Mouse (Mus musculus) cerebellum, postnatal 36 days (tissue): ENCODE measurements around the gene Wasf2.
A peak's percentile ranks its signal among the peaks of the same experiment; 100 is the strongest.

ENCODE experiments used
- DNase-seq, 2 experiments: peaks; one replicate each; pipeline ENCODE4 v3.0.0; 2021 to 2022; ENCODE audit warnings: mixed read lengths in 2 of 2

Gene Wasf2

DNA sequence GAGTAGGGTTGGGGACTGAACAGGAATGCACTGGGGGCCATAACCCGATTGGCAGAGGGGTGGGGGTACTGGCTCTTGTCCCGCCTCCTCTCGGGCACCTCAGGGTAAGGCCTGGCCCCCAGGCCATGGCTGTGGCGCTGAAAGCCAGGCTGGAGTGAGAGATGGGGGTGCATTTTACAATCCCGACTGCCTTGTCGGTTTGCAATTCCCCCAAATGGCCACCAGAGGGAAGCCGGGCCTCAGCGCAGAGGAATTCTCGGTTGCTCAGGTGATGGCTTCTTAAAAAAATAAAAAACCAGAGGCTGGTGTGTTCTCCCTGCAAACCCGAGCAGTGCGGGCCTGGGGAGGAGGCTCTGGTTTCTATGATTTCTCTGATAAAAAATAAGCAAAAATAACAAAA is 79.1 kb downstream of the Wasf2 start:
- peak; percentile 71 to 72 for DNase-seq

DNA sequence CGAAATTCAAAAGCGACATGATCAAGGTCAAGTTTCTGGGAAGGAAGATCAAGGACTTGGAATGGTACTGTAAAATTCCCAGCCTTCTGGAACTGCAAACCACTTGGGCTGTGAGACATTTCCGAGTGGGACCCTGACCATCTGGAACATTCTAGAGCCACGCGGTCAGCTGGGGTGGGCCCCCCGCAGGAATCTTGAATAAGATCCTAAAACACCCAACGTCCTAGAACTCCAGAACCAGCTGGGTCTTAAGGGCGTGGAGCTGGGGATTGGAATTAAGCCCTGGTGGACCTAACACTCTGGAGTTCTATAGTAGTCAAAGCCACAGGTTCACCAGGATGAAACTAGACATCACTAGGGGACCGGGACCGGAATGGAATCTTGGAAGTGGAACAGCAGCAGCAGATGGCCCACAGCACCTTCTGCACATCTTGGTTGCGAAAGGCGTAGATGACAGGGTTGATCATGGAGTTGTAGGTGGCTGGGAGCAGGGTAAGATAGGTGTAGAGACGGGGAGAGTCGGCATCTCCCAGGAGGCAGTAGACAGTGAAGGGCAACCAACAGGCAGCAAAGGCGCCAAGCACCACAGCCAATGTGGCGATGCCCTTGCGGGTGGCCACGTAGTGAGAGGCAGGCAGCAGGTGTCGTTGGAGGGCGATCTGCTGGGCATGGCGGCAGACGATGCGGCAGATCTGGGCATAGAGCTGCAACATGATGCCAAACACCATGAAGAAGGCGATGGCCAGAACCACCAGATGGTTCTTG is 79.9 kb downstream of the Wasf2 start:
- peak in 1 of 2 experiments; percentile 26 for DNase-seq

DNA sequence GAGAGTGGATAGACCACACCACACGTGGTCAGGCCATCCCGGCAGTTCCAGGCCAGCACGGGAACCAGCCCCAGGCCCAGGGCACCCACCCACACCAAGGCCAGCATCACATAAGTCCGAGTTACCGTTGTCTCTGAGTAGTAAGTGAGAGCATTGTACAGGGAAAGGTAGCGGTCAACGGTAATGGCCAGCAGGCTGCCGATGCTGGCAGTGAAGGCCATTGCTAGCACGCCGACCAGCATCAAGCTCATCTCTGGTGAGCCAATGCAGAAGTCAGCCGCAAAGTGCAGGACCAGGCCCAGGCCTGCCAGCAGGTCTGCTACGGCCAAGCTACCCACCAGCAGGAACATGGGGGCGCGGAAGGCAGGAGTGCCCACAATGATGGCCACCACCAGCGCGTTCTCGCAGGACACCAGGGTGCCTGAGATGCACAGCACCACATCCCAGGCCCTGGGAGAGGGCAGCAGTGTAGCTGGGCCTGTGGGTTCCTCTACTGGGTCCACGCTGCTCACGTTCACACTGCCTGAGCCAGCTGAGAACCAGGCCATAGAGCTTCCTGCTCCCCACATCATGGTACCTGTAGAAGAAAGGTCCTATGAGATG is 80.6 kb downstream of the Wasf2 start:
- DNase-seq: no peak

DNA sequence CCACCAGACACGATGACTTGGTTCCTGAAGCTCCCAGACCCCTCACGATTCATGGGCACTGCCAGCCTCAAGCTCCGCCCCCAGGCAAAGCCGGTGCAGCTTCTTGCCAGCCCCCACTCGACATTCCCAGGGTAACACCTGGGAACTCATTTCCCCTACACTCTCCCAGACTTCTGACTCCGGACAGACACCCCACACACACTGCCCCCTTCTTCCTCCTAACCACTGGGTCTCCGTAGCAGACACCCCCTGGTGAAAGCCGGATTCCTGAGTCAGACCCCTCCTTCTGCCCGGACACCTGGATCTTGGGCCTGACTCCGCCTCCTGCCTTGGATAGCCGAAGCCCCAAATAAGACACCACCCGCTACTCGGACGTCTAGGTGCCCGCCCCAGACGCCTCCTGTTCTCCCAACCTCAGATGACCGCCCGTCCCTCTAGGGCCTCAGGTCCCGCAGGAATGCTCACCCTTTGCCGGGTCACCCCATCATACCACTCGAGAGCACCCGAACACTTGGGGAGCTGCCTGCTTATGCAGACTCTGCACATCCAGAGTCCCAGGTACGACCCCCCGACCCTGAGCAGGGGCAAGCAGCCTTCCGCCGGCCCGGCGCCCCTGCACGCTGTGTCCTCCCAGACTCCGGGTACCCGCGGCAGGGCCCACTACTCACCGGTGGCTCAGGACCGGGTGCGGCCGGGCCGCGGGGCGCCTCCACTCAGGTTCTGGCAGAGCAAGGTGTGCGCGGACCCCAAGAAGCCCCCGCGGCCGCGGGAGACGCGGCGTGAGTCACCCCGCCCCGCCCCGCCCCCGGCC is 81.7 kb downstream of the Wasf2 start, which contains the start of the genes Cd164l2 and Gpr3:
Cd164l2 (plus strand) TSS at position 381 of the 811 bp plus-strand sequence.
Gpr3 (minus strand) TSS at position 786 of the 811 bp plus-strand sequence.
- DNase-seq: peak in 1 of 2 experiments; percentile 33

DNA sequence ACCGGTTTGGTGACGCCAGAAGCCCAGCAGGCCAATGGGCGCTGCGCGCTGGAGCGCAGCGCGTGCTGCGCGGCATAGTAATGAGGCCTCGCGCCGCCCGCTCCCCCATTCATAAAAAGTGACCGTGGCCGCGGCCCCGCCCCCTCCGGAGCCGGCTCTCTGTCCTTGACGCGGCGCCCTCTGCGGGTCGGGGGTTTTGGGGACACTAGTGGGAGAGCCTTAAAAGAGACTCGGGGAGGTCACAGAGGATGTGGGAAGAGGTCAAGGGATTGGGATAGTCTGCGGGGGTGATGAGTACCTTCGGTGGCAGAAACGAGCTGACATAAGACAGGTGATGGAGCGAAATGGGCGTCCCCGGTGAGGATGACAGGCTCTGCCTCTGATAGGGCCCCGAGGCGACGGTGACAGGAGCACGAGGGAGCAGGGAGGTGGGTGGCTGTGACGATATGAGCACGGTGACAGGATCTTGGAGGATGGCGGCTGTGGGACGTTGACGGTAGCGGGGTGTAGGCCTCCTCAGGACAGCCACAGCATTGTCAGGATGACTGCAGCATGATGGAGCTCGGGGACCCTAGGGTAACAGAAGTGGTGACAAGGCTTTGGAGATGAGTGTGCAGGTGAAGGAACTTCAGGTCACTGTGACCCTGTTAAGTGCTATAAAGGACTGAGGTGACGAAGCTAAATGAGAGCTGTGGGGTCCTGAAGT is 82.4 kb downstream of the Wasf2 start:
- DNase-seq: peak; percentile 82 to 86

DNA sequence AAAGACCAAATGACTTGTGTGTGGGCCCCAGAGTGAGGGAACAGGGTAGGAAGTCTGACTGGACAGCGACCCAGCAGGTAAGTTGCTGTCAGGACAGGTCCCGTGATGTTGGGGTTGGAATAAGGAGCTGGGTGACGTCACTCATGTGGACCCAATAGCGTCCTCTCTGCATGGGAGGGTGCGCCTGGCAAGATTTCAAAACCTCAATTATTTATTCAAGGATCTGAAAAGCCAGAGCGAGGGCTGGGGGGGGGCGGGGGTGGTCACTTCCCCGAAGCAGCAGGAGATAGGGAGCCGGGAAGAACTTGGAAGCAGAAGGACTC is 82.9 kb downstream of the Wasf2 start:
- peak; percentile 32 to 48 for DNase-seq

DNA sequence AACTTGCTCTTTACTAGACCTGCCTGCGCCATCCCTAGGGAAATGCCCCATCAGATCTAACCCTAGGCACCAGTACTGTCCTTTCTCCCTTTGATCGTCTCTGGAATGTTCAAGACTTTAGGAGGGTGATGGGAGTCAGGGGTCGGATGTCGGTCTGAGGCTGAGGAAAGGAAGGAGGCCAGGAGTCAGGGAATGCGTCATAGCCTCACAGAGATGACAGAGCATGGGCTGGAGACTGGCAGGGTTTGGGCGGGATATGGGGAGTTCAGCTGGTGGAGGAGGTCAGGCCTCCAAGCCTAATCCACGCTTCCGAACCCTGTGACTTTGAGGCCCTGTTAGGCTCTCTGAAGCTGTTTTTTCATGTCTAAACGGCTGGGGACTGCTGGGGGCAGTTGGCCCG is 83.4 kb downstream of the Wasf2 start:
- DNase-seq: no peak

DNA sequence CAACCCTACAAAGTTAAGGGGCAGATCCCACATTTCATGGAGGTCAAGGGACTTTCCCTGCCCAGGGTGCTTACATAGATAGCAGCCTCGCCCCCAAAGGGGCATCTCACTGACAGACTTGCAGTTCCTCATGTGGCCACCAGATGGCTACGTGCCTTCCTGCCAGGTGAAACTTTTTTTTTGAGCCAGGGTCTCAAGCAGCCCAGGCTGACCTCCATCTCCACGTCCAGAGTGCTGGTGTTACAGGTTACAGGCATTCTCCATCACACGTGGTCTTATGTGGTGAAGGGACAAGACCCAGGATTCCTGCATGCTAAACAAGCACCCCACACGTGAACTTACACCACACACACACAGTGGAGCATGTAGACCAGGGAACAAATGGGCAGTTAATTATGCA is 87.3 kb downstream of the Wasf2 start:
- peak; percentile 69 to 72 for DNase-seq

DNA sequence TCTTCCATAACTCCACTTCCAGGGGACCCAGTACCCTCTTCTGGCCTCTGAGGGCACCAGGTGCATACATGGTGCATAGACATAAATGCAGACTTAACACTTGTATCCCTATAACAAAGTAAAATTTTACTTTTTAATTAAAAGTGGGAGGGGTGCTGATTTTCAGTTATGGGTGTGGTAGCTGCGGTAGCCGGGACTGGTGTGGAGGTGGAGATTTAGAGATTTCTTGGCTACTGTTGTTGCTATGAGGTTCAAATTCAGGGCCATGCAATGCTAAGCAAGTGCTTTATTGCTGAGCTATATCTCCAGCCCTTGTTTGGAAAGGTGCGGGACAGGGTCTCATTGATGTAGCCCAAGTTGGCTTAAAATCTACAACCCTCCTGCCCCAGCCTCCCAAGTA is 88.4 kb downstream of the Wasf2 start:
- no peak for DNase-seq

DNA sequence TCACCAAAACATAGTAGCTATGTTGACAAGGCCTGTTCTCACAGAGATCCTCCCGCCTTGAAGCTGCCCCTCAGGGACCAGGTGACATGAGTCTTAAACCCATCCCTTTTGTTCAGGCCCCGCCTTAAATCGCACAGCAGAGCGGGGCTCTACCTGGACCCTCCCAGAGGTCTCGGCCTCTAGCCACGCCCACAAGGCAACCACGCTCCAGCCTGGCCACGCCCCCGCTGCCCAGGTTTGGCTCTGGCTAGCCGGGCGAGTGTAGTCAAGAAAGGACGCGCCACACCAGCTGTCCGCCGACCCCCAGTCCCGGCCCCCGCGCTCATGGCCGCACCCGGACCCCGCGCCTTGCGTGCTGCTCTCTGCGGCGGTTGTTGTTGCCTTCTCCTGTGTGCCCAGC is 90.4 kb downstream of the Wasf2 start:
- no peak for DNase-seq

DNA sequence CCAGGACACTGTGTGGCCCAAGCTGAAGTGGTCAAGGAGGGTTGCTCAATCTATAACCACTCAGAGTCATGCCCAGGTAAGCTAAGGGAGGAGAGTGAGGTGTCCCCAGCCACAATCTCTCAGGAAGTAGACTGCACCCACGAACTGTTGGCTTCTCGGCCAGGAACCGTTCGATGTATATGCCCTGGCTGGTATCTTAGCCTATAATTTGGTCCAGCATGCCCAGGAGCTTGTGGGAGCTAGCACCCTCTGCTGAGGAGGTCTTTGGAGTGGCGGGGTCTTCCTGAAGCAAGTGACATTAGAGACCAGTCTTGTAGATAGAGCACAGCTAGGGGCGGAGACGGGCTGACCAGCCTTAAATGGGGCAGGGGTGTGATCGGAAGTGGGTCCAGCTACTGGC is 91.4 kb downstream of the Wasf2 start:
- DNase-seq: no peak

DNA sequence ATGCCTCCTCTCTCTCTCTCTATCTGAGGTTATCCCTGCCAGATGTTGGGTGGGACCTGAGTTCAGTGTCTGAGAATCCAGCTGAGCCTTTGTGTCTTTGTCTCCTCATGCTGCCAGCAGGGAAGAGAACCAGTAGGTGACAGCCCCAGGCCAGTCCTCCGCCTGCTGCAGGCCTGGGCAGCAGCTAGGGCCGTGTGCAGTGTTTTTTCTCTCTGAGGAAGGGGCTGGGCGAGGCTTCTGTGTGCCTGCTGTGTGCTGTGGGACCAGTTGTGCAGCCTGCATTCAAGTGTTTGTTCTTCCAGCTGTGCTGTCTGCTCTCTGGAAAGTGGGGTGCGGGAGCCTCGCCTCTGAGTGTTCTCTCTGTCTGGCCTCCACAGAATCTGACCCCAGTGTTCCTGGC is 93.6 kb downstream of the Wasf2 start:
- DNase-seq: no peak

DNA sequence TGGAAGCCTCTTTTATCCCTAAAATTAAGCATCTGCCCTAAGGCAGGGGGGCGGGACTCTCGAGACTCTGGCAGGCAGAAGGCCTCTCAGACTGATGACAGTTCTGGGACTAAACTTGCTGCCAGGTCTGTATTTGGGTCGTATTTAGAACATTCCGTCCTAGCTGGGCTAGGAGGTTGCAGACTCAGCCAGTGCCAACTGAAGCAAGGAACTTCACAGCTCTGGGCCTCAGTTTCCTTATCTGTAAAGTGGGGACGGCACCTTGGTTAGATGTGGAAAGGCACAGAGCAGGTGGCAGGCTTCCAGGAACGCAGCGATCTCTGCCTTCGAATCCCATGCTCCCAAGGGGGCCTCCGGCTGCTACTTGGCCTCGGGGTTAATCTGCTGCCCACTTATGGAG is 95.8 kb downstream of the Wasf2 start:
- DNase-seq: no peak

DNA sequence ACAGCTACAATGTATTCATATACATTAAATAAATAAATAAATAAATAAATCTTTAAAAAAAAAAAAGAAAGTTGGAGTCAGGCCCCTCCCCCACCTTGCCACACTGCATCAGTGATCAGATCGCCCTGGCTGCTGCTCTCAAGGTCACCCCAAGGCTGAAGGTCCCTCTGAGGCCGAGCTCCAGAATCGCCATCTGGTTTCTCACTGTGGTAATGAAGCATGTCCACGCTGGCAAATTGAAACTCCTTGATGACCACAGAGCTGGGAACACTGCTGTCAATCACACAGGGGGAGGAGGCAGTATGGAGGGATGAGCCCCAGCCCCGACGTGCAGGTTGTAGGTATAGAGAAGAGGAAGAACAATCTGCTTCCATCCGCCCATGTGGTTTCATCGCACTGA is 97.3 kb downstream of the Wasf2 start:
- no peak for DNase-seq

DNA sequence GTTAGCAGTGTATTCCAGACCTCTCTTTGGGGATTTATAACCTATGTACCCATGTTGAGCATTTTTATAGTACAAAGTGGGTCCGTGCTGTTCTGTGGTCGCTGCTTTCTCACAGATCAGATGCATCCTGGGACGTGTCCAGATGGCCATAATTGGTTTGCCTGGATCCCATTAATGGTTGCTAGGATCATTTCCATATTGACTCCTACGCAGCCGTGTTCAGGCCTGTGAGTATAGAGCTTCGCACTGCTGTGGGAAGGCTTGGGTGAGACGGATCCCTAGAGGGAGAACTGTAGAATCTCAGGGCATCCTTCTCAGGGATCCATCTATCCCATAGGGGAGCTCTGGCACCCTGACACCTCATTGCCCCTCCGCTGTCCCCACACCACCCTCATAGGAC is 99.3 kb downstream of the Wasf2 start:
- no peak for DNase-seq

DNA sequence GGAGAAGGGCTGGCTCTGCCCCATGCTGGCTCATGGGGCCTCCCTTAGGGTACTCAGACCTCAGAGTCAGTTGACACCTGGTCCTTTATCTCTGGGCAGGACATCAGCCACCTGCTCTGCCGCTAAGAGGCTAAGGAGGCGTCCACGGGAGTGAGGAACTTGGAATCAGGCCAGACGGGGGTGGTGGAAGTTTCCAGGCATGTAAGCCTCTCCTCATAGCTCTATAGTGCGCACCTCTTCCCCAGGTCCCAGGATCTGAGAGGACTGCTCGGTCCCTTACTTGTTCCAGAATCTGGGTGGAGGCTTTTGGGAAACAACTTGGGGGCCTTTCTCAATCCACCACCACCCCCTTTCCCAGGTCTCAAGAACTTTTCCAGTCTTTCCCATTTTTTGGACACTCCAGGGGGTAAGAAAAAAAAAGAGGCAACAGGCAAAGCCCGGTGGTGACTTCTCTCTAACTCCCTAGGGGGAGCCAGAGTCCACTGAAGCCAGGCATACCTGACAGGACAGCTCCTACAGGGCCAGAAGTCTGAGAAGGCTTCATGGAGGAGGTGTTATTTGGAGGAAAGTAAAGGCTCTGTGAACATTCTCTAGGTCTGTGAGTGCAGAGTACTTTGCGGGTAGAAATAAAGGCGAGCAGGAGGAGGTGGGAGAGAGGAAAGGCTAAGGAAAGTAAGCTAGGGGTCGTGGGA is 103.1 kb downstream of the Wasf2 start:
- no peak for DNase-seq

DNA sequence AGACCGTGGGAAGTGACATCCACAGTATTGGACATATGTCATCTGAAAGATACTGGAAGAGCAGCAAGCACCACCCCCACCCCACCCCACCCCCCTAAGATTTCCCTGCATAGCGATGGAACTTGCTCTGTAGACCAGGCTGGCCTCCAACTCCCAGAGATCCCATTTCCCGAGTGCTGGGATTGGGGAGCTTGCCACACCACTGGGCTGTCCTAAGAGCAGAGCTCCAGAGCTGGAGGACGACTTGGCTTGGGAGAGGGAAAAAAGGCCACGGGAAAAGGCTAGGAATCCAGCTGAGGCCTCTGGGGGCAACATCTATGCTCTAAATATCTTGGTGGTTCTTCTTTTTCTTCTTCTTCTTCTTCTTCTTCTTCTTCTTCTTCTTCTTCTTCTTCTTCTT is 104.5 kb downstream of the Wasf2 start:
- DNase-seq: no peak

DNA sequence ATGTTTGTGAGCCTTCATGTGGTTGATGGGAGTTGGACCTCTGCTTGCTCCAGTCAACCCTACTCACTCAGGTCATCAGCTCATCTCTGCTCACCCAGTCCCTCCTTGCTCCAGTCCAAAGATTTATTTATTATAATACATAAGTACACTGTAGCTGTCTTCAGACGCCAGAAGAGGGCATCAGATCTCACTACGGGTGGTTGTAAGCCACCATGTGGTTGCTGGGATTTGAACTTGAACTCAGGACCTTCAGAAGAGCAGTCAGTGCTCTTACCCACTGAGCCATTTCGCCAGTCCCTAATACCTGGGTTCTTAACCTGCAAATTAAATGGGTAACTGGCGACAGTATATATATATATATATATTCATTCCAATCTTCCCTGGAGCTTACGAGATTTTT is 105.1 kb downstream of the Wasf2 start:
- DNase-seq: no peak

DNA sequence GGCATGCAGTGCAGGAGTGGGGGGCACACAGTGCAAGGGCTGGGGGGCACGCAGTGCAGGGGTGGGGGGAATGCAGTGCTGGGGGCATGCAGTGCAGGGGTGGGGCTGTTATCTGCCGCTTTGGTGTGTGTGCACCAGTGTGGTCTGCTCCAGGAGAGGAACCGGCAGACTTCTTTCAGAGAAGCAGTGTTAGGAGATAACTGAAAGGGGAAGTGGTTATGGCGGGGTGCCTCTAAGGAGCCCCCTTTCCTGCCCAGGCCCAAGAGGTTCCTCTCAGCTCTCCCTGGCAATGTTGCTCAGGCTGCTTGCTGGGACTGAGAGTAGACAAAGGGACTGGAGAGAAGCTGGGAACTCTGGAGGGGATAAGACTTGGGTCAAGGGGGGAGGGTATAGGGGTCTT is 107.6 kb downstream of the Wasf2 start:
- no peak for DNase-seq

DNA sequence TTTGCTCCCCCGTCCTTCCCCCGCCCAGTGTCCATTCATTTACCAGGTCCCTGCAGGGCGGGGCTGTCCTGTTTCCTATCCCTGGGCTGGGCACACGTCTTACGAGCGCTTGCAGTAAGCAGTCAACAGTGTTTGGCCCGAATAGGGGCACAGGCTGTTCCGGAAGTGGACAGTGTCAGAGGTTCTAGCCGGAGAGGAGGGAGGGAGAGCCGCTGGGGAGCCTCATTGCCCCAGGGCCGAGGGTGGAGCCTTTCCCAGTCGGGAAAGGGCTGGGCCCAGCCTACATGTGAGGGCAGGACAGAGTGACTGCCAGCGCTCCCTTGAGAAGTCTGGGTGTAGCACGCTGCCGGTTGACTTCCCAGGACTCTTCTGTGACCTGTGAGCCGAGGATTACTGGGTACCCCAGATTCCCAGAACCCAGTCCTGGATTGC is 110.2 kb downstream of the Wasf2 start, which contains the start of gene Map3k6:
Map3k6 (plus strand) TSS at position 329 of the 432 bp plus-strand sequence.
- no peak for DNase-seq

DNA sequence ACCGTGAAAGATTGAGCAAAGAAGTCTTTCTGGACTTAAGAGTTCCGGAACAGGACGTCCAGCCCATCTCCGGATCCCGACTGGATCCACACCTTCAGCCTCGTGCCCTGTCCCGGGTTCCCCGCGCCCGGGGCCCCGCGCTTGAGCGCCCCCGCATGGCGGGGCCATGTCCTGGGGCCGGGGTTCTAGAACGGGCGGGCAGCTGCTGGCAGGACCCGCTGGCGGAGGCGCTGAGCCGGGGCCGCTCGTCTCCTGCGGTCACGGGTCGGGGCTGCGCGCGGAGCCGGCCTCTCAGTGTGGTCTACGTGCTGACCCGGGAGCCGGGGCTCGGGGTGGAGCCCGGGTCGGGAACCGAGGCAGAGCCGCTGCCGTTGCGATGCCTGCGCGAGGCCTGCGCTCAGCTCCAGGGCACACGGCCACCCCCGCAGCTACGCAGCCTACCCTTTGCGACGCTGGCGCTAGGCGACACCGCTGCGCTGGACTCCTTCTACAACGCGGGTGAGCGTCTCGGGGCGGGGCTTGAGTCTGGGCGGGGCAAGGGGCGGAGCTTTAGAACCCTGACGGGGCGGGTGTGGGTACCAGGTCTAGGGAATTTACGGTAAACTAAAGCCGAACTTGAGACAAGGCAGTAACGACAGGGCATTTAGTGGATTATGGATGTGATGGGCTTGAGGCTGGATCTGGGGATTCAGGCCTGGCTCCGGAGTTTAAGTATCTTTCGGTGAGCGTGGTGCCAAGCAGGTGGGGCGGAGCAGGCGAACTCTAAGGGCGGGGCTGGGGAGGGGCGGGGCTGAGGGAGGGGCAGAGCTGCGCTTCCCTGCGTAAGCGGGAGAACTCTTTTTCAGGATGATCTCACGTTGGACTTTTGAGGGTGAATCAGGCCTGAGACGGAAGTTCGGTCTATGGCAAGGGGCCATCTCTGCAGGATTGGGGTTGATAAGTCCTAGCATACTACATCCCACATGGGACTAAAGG is 110.9 kb downstream of the Wasf2 start:
- DNase-seq: peak; percentile 84
